Mouse (Mus musculus) liver, postnatal 0 days (tissue): ENCODE results near the gene Klrb1b.
"Not testable (repeated sequence)": the region's sequence is repeated elsewhere in the genome, so short reads cannot be mapped to it uniquely, and the experiment has no call there.

Experiments used
- CTCF ChIP-seq: sonication (generic); IDR thresholded peaks from 2 replicates; pipeline ENCODE4 v1.5.1; 2016; ENCODE audit warnings: antibody characterized with exemption, low read depth
- EP300 ChIP-seq: IDR thresholded peaks from 2 replicates; pipeline ENCODE4 v1.6.1; 2016; ENCODE audit warnings: antibody characterized with exemption, low read depth, mild to moderate bottlenecking

DNA sequence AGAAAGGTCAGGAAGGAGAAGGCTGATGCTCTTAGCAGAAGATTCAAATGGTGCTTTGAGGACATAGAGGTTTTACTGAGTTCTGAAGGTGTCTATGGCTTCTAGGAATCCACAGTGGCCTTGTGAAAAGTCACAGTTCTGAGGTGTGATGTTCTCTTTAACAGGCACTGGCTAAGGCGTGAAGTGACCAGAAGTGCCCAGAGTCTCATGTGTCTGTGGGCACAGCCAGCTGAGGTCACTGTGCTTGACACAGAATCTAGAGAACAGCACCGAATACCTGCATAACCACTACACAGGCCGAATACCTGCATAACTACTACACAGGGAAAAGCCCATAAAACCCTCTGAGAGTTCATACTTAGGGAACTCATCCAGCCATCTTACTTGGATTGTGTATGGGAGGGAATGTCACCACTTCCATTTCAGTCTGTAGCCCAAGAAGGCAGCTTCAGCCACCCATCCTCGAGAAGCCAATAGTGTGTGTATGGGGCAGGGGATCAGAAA lies 35.6 kb downstream of the Klrb1b start:
- not testable (repeated sequence) for TF ChIP-seq EP300, CTCF
